Mouse (Mus musculus) testis, adult 2 months (tissue): ENCODE results near the gene Pts.

Experiments used
- CTCF ChIP-seq: fragments of 200-500 bp; IDR thresholded peaks from 2 replicates; pipeline ENCODE4 v1.5.1; 2012; ENCODE audit warnings: low read depth, mild to moderate bottlenecking, inconsistent platforms, low read length, moderate library complexity; ENCODE audit not compliant: control insufficient read depth, insufficient read depth, insufficient replicate concordance
- POLR2A ChIP-seq: fragments of 200-500 bp; IDR thresholded peaks from 2 replicates; pipeline ENCODE4 v1.6.1; 2012; ENCODE audit warnings: low read depth, mild to moderate bottlenecking, inconsistent platforms, low read length, moderate library complexity; ENCODE audit not compliant: control insufficient read depth

GRCm38 (mm10) chr9:50554241-50555093 lies 25.9 kb upstream of the Pts start, which contains the start of gene Il18:
- TF ChIP-seq CTCF = no peak
- no peak for TF ChIP-seq POLR2A
